Mouse (Mus musculus): ENCODE data around the gene Trappc6a.

- TF ChIP-seq POLR2A (IDR thresholded peaks at IDR 0.05; ENCODE audit: borderline replicate concordance, extremely low read depth, insufficient read depth, insufficient read length, poor library complexity, severe bottlenecking) (no peak), CTCF (IDR thresholded peaks at IDR 0.05; ENCODE audit: borderline replicate concordance, extremely low read depth, insufficient read depth, insufficient read length) (no peak)
These were observed 26.5 kb downstream of the Trappc6a start for GRCm38 (mm10) chr7:19534676-19535075.

Data from brain, embryonic 14.5 days (tissue).